Mouse (Mus musculus): ENCODE results near the gene Pxt1. TPM values are rescaled to one million over a fixed set of nuclear protein-coding genes. Genes with fewer than 3 reads are reported as not detected.
"Not testable (repeated sequence)": the region's sequence is repeated elsewhere in the genome, so short reads cannot be mapped to it uniquely, and the experiment has no call there.

The Pxt1 gene
- total RNA-seq (2014; rRNA removed) (not detected in 2 replicates), polyA plus RNA-seq (2015; fragmentation: Nextera tagmentation; extraction: Ambion mirVana) (not detected in 2 replicates)

GRCm38 (mm10) chr17:28943740-28944139 lies at the start of gene Pxt1:
Gene Pxt1, minus strand, starts transcription at chr17:28943840.
- no peaks in the 10 kb centered on the region for H3K9me3 ChIP-seq (ENCODE audit: low read length)
- no peaks in the 10 kb centered on the region for H3K4me1 ChIP-seq (ENCODE audit: insufficient read depth)
- H3K4me2 ChIP-seq (ENCODE audit: low read depth): no peak within 1 kb of the TSS
- DNase-seq (no peak), ATAC-seq (no peak)
- no peak for TF ChIP-seq CTCF (IDR thresholded peaks at IDR 0.05; ENCODE audit: low read depth)
- no peak within 1 kb of the TSS for H3K27ac ChIP-seq (ENCODE audit: low read depth, low read length)
- no peak within 1 kb of the TSS for H3K9ac ChIP-seq
- no peak within 1 kb of the TSS for H3K4me3 ChIP-seq (ENCODE audit: low read depth, low read length)
- H3K36me3 ChIP-seq (ENCODE audit: insufficient read depth): no peaks in the 10 kb centered on the region
- no peaks in the 10 kb centered on the region for H3K27me3 ChIP-seq (ENCODE audit: insufficient read depth, low read length)
- 92% methylated on average over 7 of the region's 7 CpGs for WGBS

DNA sequence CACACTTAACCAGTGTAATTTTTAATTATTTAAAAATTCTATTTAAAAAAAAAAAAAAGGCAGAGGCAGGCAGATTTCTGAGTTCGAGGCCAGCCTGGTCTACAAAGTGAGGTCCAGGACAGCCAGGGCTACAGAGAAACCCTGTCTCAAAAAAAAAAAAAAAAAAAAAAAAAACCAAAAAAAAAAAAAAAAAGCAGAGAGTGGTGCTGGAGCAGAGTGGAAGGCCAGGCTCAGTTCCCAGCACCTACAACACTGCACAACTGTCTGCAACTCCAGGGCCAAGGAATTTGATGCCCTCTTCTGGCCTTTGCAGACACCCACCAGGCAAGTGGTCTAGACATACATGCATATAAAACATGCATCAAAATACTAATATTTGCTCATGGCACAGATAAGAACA lies 49.4 kb upstream of the Pxt1 start:
- not testable (repeated sequence) for H3K4me1 ChIP-seq (ENCODE audit: insufficient read depth); H3K4me3 ChIP-seq (ENCODE audit: low read depth, low read length); H3K27ac ChIP-seq (ENCODE audit: low read depth, low read length); DNase-seq; H3K4me2 ChIP-seq (ENCODE audit: low read depth); H3K9me3 ChIP-seq (ENCODE audit: low read length); ATAC-seq; H3K27me3 ChIP-seq (ENCODE audit: insufficient read depth, low read length); H3K9ac ChIP-seq
- H3K36me3 ChIP-seq (ENCODE audit: insufficient read depth): peaks cover 26% of the 10 kb centered on the region
- 90% methylated on average over 1 of the region's 1 CpGs for WGBS

GRCm38 (mm10) chr17:28992105-28992504 lies 48.5 kb upstream of the Pxt1 start:
- Histone ChIP-seq H3K27me3 (ENCODE audit: insufficient read depth, low read length) (no peaks in the 10 kb centered on the region), H3K36me3 (ENCODE audit: insufficient read depth) (peaks cover 33% of the 10 kb centered on the region), H3K9me3 (ENCODE audit: low read length) (no peaks in the 10 kb centered on the region), H3K4me3 (ENCODE audit: low read depth, low read length) (no peak overlapping the region), H3K9ac (no peak overlapping the region), H3K4me1 (ENCODE audit: insufficient read depth) (no peaks in the 10 kb centered on the region), H3K4me2 (ENCODE audit: low read depth) (no peak overlapping the region), H3K27ac (ENCODE audit: low read depth, low read length) (no peak overlapping the region)
- no peak for ATAC-seq
- peak; percentile 58 for DNase-seq
- TF ChIP-seq CTCF (IDR thresholded peaks at IDR 0.05; ENCODE audit: low read depth): no peak
- 19% methylated on average over 7 of the region's 7 CpGs for WGBS

- no peak overlapping the region for H3K9ac ChIP-seq
- peaks cover 35% of the 10 kb centered on the region for H3K36me3 ChIP-seq (ENCODE audit: insufficient read depth)
- no peak for TF ChIP-seq CTCF (IDR thresholded peaks at IDR 0.05; ENCODE audit: low read depth)
- H3K4me1 ChIP-seq (ENCODE audit: insufficient read depth): no peaks in the 10 kb centered on the region
- H3K4me3 ChIP-seq (ENCODE audit: low read depth, low read length): no peak overlapping the region
- H3K27ac ChIP-seq (ENCODE audit: low read depth, low read length): no peak overlapping the region
- DNase-seq: no peak
- no peaks in the 10 kb centered on the region for H3K9me3 ChIP-seq (ENCODE audit: low read length)
- no peak for ATAC-seq
- H3K4me2 ChIP-seq (ENCODE audit: low read depth): no peak overlapping the region
- WGBS: 59% methylated on average over 9 of the region's 9 CpGs
- no peaks in the 10 kb centered on the region for H3K27me3 ChIP-seq (ENCODE audit: insufficient read depth, low read length)
Observed at GRCm38 (mm10) chr17:28991286-28991685, 47.6 kb upstream of the Pxt1 start.

DNA sequence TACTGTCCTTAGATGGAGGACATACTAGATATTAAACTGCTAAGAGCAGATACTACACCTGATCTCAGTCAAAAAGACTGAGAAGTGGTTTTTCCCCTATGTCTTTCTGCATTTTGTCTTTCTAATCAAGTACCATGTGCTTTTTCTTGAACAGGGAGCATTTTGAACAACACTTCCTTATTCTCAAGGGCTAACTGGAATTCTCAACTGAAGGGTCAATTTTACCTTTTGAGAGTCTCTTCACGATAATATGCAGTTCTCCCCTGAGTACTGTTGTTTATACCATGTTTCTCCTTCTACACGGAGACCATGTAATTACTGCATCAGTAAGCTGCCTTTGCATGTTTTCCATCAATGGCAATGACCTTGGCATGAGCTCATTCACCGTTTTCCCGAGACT lies 46.4 kb upstream of the Pxt1 start:
- Histone ChIP-seq H3K27ac (ENCODE audit: low read depth, low read length) (no peak overlapping the region), H3K9me3 (ENCODE audit: low read length) (no peaks in the 10 kb centered on the region), H3K4me1 (ENCODE audit: insufficient read depth) (no peaks in the 10 kb centered on the region), H3K4me2 (ENCODE audit: low read depth) (no peak overlapping the region), H3K9ac (no peak overlapping the region), H3K36me3 (ENCODE audit: insufficient read depth) (peaks cover 45% of the 10 kb centered on the region), H3K4me3 (ENCODE audit: low read depth, low read length) (no peak overlapping the region), H3K27me3 (ENCODE audit: insufficient read depth, low read length) (no peaks in the 10 kb centered on the region)
- 60% methylated on average over 4 of the region's 4 CpGs for WGBS
- no peak for ATAC-seq
- TF ChIP-seq CTCF (IDR thresholded peaks at IDR 0.05; ENCODE audit: low read depth): no peak
- DNase-seq: no peak

DNA sequence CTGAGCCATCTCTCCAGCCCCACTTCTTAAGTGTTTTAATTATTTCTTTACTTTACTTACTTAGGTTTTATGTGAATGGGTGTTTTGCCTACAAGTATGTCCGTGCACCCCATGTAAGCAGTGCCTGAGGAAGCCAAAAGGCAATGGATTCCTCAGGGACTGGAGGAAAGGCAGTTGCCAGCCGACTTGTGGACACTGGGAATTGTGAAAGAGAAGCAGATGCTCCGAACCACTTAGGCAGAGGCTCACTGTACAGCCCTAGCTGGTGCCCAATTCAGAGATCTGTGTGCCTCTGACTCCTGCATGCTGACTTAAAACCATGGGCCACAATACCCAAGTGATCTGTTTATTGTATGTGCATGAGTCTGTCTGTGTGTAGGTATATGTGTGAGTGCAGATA lies 45.4 kb upstream of the Pxt1 start:
- Histone ChIP-seq H3K36me3 (ENCODE audit: insufficient read depth) (peaks cover 52% of the 10 kb centered on the region), H3K4me2 (ENCODE audit: low read depth) (no peak overlapping the region), H3K4me3 (ENCODE audit: low read depth, low read length) (no peak overlapping the region), H3K4me1 (ENCODE audit: insufficient read depth) (no peaks in the 10 kb centered on the region), H3K9ac (no peak overlapping the region), H3K27ac (ENCODE audit: low read depth, low read length) (no peak overlapping the region), H3K9me3 (ENCODE audit: low read length) (no peaks in the 10 kb centered on the region), H3K27me3 (ENCODE audit: insufficient read depth, low read length) (no peaks in the 10 kb centered on the region)
- TF ChIP-seq CTCF (IDR thresholded peaks at IDR 0.05; ENCODE audit: low read depth): no peak
- no peak for ATAC-seq
- DNase-seq: no peak
- 83% methylated on average over 3 of the region's 3 CpGs for WGBS

DNA sequence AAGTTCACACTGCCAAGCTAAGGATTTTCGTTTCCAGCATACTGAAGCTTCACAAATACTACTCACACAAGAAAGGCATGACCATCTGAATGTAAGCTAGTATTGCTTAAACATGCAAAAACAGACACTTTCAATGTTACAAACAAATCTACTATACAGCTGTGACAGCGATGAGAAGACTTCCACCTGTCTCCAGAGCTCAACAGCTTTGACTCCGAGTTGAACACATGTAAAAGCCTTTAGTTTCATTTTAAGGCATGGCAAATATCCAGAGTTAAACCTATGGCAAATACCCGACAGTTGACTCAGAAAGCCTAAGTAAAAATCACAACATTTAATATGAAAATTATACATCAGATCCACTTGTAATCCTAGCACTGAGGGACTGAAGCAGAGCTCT lies 44.7 kb upstream of the Pxt1 start:
- H3K9me3 ChIP-seq (ENCODE audit: low read length): no peaks in the 10 kb centered on the region
- H3K27ac ChIP-seq (ENCODE audit: low read depth, low read length): no peak overlapping the region
- ATAC-seq (no peak), DNase-seq (no peak)
- TF ChIP-seq CTCF (IDR thresholded peaks at IDR 0.05; ENCODE audit: low read depth): no peak
- H3K4me2 ChIP-seq (ENCODE audit: low read depth): no peak overlapping the region
- H3K4me3 ChIP-seq (ENCODE audit: low read depth, low read length): no peak overlapping the region
- H3K36me3 ChIP-seq (ENCODE audit: insufficient read depth): peaks cover 59% of the 10 kb centered on the region
- no peaks in the 10 kb centered on the region for H3K4me1 ChIP-seq (ENCODE audit: insufficient read depth)
- no peaks in the 10 kb centered on the region for H3K27me3 ChIP-seq (ENCODE audit: insufficient read depth, low read length)
- no peak overlapping the region for H3K9ac ChIP-seq
- 90% methylated on average over 4 of the region's 4 CpGs for WGBS

- WGBS: 66% methylated on average over 4 of the region's 4 CpGs
Observed at GRCm38 (mm10) chr17:28987713-28988112, 44.1 kb upstream of the Pxt1 start.

More at GRCm38 (mm10) chr17:28987713-28988112, 44.1 kb upstream of the Pxt1 start:
- peak; percentile 87 for TF ChIP-seq CTCF (IDR thresholded peaks at IDR 0.05; ENCODE audit: low read depth)
- H3K4me3 ChIP-seq (ENCODE audit: low read depth, low read length): no peak overlapping the region
- H3K36me3 ChIP-seq (ENCODE audit: insufficient read depth): peaks cover 65% of the 10 kb centered on the region
- no peaks in the 10 kb centered on the region for H3K4me1 ChIP-seq (ENCODE audit: insufficient read depth)
- no peaks in the 10 kb centered on the region for H3K27me3 ChIP-seq (ENCODE audit: insufficient read depth, low read length)
- no peaks in the 10 kb centered on the region for H3K9me3 ChIP-seq (ENCODE audit: low read length)
- ATAC-seq: peak; percentile 36; the same call in 1 of the 2 replicates
- peak; percentile 70 for DNase-seq
- H3K9ac ChIP-seq: no peak overlapping the region
- no peak overlapping the region for H3K4me2 ChIP-seq (ENCODE audit: low read depth)
- H3K27ac ChIP-seq (ENCODE audit: low read depth, low read length): no peak overlapping the region
